Mouse (Mus musculus) heart, embryonic 16.5 days (tissue): ENCODE data around the gene Capns1. TPM values are rescaled to one million over a fixed set of nuclear protein-coding genes. Genes with fewer than 3 reads are reported as not detected.
A peak's percentile ranks its signal among the peaks of the same experiment; 100 is the strongest.

ENCODE experiments used
- ATAC-seq: fragments of 200-750 bp; cut with Nextera tagmentation; replicated peaks from 2 replicates; pipeline ENCODE4 v1.8.0; 2017; ENCODE audit warnings: moderate number of reproducible peaks; ENCODE audit not compliant: insufficient read depth, low FRiP score; ENCODE audit errors: extremely low read depth
- H3K27ac ChIP-seq: fragments of 300-500 bp; sonication (generic); 2 replicates; pipeline ENCODE4 v1.5.1; 2014; ENCODE audit warnings: mild to moderate bottlenecking, low read length, control low read depth, moderate library complexity
- H3K27me3 ChIP-seq: fragments of 300-500 bp; sonication (generic); 2 replicates; pipeline ENCODE4 v1.6.1; 2014; ENCODE audit warnings: low read length, mixed read lengths; ENCODE audit not compliant: control insufficient read depth, insufficient read depth
- H3K36me3 ChIP-seq: fragments of 300-500 bp; sonication (generic); 2 replicates; pipeline ENCODE4 v1.6.1; 2014; ENCODE audit not compliant: control insufficient read depth, insufficient read depth
- H3K4me1 ChIP-seq: fragments of 300-500 bp; sonication (generic); 2 replicates; pipeline ENCODE4 v1.6.1; 2014; ENCODE audit warnings: low read length, mixed read lengths; ENCODE audit not compliant: control insufficient read depth, insufficient read depth
- H3K4me2 ChIP-seq: fragments of 300-500 bp; sonication (generic); 2 replicates; pipeline ENCODE4 v1.6.1; 2014; ENCODE audit warnings: low read depth, mild to moderate bottlenecking, control low read depth, low read length
- H3K4me3 ChIP-seq: fragments of 300-500 bp; sonication (generic); 2 replicates; pipeline ENCODE4 v1.5.1; 2014; ENCODE audit warnings: mild to moderate bottlenecking, control low read depth, low read length
- H3K9ac ChIP-seq: fragments of 300-500 bp; sonication (generic); 2 replicates; pipeline ENCODE4 v1.6.1; 2014; ENCODE audit warnings: low read length, control low read depth
- H3K9me3 ChIP-seq: fragments of 300-500 bp; sonication (generic); replicated peaks from 2 replicates; pipeline ENCODE4 v1.6.1; 2016; ENCODE audit warnings: low read length; ENCODE audit not compliant: control insufficient read depth
- WGBS: fragments of 180-500 bp; shearing (Covaris S2); extraction: QIAGEN DNeasy Blood & Tissue Kit; methylation state at CpG from one replicate; pipeline ENCODE4 v1.1.7; 2014; 5-methylcytosine and 5-hydroxymethylcytosine counted together
- polyA plus RNA-seq: library from polyadenylated mRNA; unstranded; fragments of >200 nt; fragmentation: Nextera tagmentation; extraction: Ambion mirVana; gene quantifications from 2 replicates; pipeline ENCODE4 v1.2.1, GENCODE M21; 2015

The Capns1 gene
- polyA plus RNA-seq, 1 experiment from 2014 or later = 85.4 TPM

- H3K27ac ChIP-seq = peak overlapping the region; percentile 89
Measured at GRCm38 (mm10) chr7:30170283-30170951, 28.2 kb downstream of the Capns1 start.

GRCm38 (mm10) chr7:30169583-30170282, 28.9 kb downstream of the Capns1 start, which contains the start of gene Zfp146:
Zfp146 (minus strand) TSS chr7:30169750.
- H3K36me3 ChIP-seq = peaks cover 19% of the 10 kb centered on the region
- peak within 1 kb of the TSS; percentile 83 for H3K9ac ChIP-seq
- peaks cover 7% of the 10 kb centered on the region for H3K9me3 ChIP-seq
- under 1% methylated on average over 36 of the region's 36 CpGs for WGBS
- ATAC-seq = peak; percentile 98
- no peaks in the 10 kb centered on the region for H3K27me3 ChIP-seq
- H3K4me3 ChIP-seq = peak within 1 kb of the TSS; percentile 69
- peak within 1 kb of the TSS; percentile 89 for H3K27ac ChIP-seq
- H3K4me1 ChIP-seq = peaks cover 21% of the 10 kb centered on the region
- peak within 1 kb of the TSS; percentile 80 for H3K4me2 ChIP-seq

More at GRCm38 (mm10) chr7:30170283-30170951, 28.2 kb downstream of the Capns1 start:
- H3K4me1 ChIP-seq = peaks cover 21% of the 10 kb centered on the region
- peak overlapping the region; percentile 80 for H3K9ac ChIP-seq
- peaks cover 12% of the 10 kb centered on the region for H3K36me3 ChIP-seq
- peak overlapping the region; percentile 69 for H3K4me3 ChIP-seq
- H3K27me3 ChIP-seq = no peaks in the 10 kb centered on the region
- H3K4me2 ChIP-seq = peak overlapping the region; percentile 72
- peaks cover 5% of the 10 kb centered on the region; the same call in 1 of the 2 replicates for H3K9me3 ChIP-seq
- peak; percentile 5; the same call in 1 of the 2 replicates for ATAC-seq
- WGBS = 12% methylated on average over 11 of the region's 11 CpGs

GRCm38 (mm10) chr7:30168914-30169582, 29.6 kb downstream of the Capns1 start:
- H3K36me3 ChIP-seq = peaks cover 20% of the 10 kb centered on the region
- H3K9me3 ChIP-seq = peaks cover 10% of the 10 kb centered on the region
- H3K9ac ChIP-seq = peak overlapping the region; percentile 83
- peak overlapping the region; percentile 80 for H3K4me2 ChIP-seq
- H3K27me3 ChIP-seq = no peaks in the 10 kb centered on the region
- WGBS = 2% methylated on average over 21 of the region's 21 CpGs
- peaks cover 21% of the 10 kb centered on the region for H3K4me1 ChIP-seq
- ATAC-seq = 0 out of 2 replicates have a peak, but pooled peaks have one; percentile 5
- H3K27ac ChIP-seq = peak overlapping the region; percentile 89
- peak overlapping the region; percentile 69 for H3K4me3 ChIP-seq

- H3K4me1 ChIP-seq = peaks cover 14% of the 10 kb centered on the region
- no peak for ATAC-seq
- H3K27me3 ChIP-seq = no peaks in the 10 kb centered on the region
- no peak overlapping the region for H3K9ac ChIP-seq
- H3K27ac ChIP-seq = no peak overlapping the region
- WGBS = 96% methylated on average over 2 of the region's 2 CpGs
- H3K36me3 ChIP-seq = peaks cover 52% of the 10 kb centered on the region
- no peak overlapping the region for H3K4me3 ChIP-seq
- H3K9me3 ChIP-seq = peaks cover 41% of the 10 kb centered on the region
- H3K4me2 ChIP-seq = no peak overlapping the region
Measured at GRCm38 (mm10) chr7:30164745-30165144, 33.9 kb downstream of the Capns1 start.

- H3K9me3 ChIP-seq = peaks cover 51% of the 10 kb centered on the region
- ATAC-seq = no peak
Measured at GRCm38 (mm10) chr7:30163113-30163512, 35.5 kb downstream of the Capns1 start.

GRCm38 (mm10) chr7:30155507-30155906, 43.1 kb downstream of the Capns1 start:
- H3K4me2 ChIP-seq = no peak overlapping the region
- H3K9me3 ChIP-seq = peaks cover 75% of the 10 kb centered on the region
- ATAC-seq = no peak
- H3K27me3 ChIP-seq = no peaks in the 10 kb centered on the region
- WGBS = 95% methylated on average over 3 of the region's 3 CpGs
- no peaks in the 10 kb centered on the region for H3K4me1 ChIP-seq
- H3K27ac ChIP-seq = no peak overlapping the region
- peaks cover 73% of the 10 kb centered on the region for H3K36me3 ChIP-seq
- H3K4me3 ChIP-seq = no peak overlapping the region
- no peak overlapping the region for H3K9ac ChIP-seq

More at GRCm38 (mm10) chr7:30163113-30163512, 35.5 kb downstream of the Capns1 start:
- no peak overlapping the region for H3K4me2 ChIP-seq
- peaks cover 69% of the 10 kb centered on the region for H3K36me3 ChIP-seq
- 82% methylated on average over 5 of the region's 5 CpGs for WGBS
- no peak overlapping the region for H3K9ac ChIP-seq
- no peaks in the 10 kb centered on the region for H3K27me3 ChIP-seq
- peaks cover 10% of the 10 kb centered on the region for H3K4me1 ChIP-seq
- no peak overlapping the region for H3K27ac ChIP-seq
- H3K4me3 ChIP-seq = no peak overlapping the region

GRCm38 (mm10) chr7:30154040-30154439, 44.6 kb downstream of the Capns1 start:
- Histone ChIP-seq H3K9me3 (peaks cover 74% of the 10 kb centered on the region), H3K4me3 (no peak overlapping the region), H3K36me3 (peaks cover 65% of the 10 kb centered on the region), H3K4me2 (no peak overlapping the region), H3K27me3 (no peaks in the 10 kb centered on the region), H3K27ac (no peak overlapping the region), H3K4me1 (no peaks in the 10 kb centered on the region), H3K9ac (no peak overlapping the region)
- ATAC-seq = no peak
- WGBS = 96% methylated on average over 1 of the region's 1 CpGs

GRCm38 (mm10) chr7:30147011-30147410, 51.6 kb downstream of the Capns1 start:
- Histone ChIP-seq H3K9me3 (peaks cover 31% of the 10 kb centered on the region), H3K27ac (no peak overlapping the region), H3K4me3 (no peak overlapping the region), H3K36me3 (peaks cover 31% of the 10 kb centered on the region), H3K27me3 (no peaks in the 10 kb centered on the region), H3K9ac (no peak overlapping the region), H3K4me1 (peaks cover 3% of the 10 kb centered on the region), H3K4me2 (no peak overlapping the region)
- no peak for ATAC-seq
- WGBS = 91% methylated on average over 5 of the region's 5 CpGs
